Mouse (Mus musculus): ENCODE measurements around the gene Dtnb. TPM values are rescaled to one million over a fixed set of nuclear protein-coding genes. Genes with fewer than 3 reads are reported as not detected.

Dtnb gene
- polyA plus RNA-seq, 1 experiment, result 1.6 TPM

- no peak for TF ChIP-seq CTCF (IDR thresholded peaks at IDR 0.05; ENCODE audit: low read depth, low read length)
- no peak for TF ChIP-seq POLR2A (IDR thresholded peaks at IDR 0.05; ENCODE audit: borderline replicate concordance, low read depth, low read length)
- peaks cover 8% of the 10 kb centered on the region for H3K4me1 ChIP-seq (ENCODE audit: control insufficient read depth, insufficient read depth, low read length)
- no peak overlapping the region for H3K4me3 ChIP-seq (ENCODE audit: insufficient read depth, low read length)
- H3K27ac ChIP-seq (ENCODE audit: insufficient read depth, low read depth, low read length), result no peak overlapping the region
Measured at GRCm38 (mm10) chr12:3720527-3720926, 148.3 kb downstream of the Dtnb start.

- H3K4me1 ChIP-seq (ENCODE audit: control insufficient read depth, insufficient read depth, low read length), result peaks cover 16% of the 10 kb centered on the region
- no peak overlapping the region for H3K27ac ChIP-seq (ENCODE audit: insufficient read depth, low read depth, low read length)
- H3K4me3 ChIP-seq (ENCODE audit: insufficient read depth, low read length), result no peak overlapping the region
- TF ChIP-seq CTCF (IDR thresholded peaks at IDR 0.05; ENCODE audit: low read depth, low read length), result no peak
- no peak for TF ChIP-seq POLR2A (IDR thresholded peaks at IDR 0.05; ENCODE audit: borderline replicate concordance, low read depth, low read length)
Measured at GRCm38 (mm10) chr12:3723762-3724161, 151.6 kb downstream of the Dtnb start.

DNA sequence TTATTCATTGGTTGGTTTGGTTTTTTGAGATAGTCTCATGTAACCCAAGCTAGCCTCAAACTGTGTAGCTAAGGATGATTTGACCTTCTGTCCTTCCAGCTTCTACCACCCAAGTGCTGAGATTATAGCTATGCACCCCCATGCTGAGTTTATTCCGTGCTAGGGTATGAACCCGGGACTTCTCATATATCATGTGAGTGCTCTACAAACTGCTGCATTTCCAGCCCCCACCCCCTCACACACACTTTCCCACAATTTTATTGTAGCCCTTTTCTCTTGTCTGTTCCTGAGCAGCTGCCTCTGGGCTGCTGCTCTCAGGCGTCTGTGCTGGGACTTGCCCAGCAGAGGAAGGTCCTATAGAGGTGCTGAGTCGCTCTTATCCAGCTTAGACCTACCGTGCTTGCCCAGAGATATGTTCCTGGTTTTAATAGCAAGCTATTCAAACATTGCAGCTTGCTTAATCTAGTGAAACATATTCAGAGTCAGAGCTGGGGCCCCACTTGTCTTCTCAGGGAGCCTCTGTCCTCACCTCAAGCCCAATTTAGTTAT, 152.7 kb downstream of the Dtnb start:
- Histone ChIP-seq H3K4me3 (ENCODE audit: insufficient read depth, low read length) (no peak overlapping the region), H3K27ac (ENCODE audit: insufficient read depth, low read depth, low read length) (no peak overlapping the region), H3K4me1 (ENCODE audit: control insufficient read depth, insufficient read depth, low read length) (peaks cover 16% of the 10 kb centered on the region)
- no peak for TF ChIP-seq POLR2A (IDR thresholded peaks at IDR 0.05; ENCODE audit: borderline replicate concordance, low read depth, low read length)
- no peak for TF ChIP-seq CTCF (IDR thresholded peaks at IDR 0.05; ENCODE audit: low read depth, low read length)

GRCm38 (mm10) chr12:3729521-3730075, 157.4 kb downstream of the Dtnb start:
- Histone ChIP-seq H3K4me1 (ENCODE audit: control insufficient read depth, insufficient read depth, low read length) (peaks cover 24% of the 10 kb centered on the region), H3K4me3 (ENCODE audit: insufficient read depth, low read length) (no peak overlapping the region), H3K27ac (ENCODE audit: insufficient read depth, low read depth, low read length) (no peak overlapping the region)
- TF ChIP-seq CTCF (IDR thresholded peaks at IDR 0.05; ENCODE audit: low read depth, low read length), result no peak
- TF ChIP-seq POLR2A (IDR thresholded peaks at IDR 0.05; ENCODE audit: borderline replicate concordance, low read depth, low read length), result no peak

DNA sequence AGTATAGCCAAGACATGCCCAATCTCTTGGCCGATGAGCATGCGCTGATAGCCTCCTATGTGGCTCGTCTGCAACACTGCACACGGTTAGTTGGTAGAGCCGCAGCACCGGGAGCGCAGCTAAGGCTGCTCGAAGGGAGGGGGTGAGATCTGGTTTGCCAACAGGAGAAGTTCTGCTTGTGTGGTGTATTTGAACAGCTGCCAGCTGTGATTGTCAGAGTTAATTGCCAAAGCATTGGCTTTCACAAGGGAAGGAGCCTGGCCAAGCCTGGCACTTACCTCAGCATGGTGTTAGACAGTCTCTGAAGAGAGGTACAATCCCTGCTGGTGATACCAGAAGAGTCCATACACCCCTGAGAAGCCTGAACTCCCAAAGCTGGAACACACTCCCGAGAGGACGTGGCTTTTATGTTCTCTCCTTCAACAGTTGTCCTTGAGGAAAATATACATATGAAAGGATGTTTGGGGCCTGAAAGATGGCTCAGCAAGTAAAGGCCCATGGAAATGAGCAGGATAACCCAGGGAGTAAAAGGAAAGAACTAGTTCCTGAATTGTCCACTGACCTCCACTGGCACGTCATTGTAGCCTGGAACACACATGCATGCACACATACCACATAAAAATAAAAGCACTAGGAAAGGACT, 160.6 kb downstream of the Dtnb start:
- no peak overlapping the region for H3K4me3 ChIP-seq (ENCODE audit: insufficient read depth, low read length)
- TF ChIP-seq CTCF (IDR thresholded peaks at IDR 0.05; ENCODE audit: low read depth, low read length), result no peak
- no peak for TF ChIP-seq POLR2A (IDR thresholded peaks at IDR 0.05; ENCODE audit: borderline replicate concordance, low read depth, low read length)
- H3K4me1 ChIP-seq (ENCODE audit: control insufficient read depth, insufficient read depth, low read length), result peaks cover 25% of the 10 kb centered on the region
- H3K27ac ChIP-seq (ENCODE audit: insufficient read depth, low read depth, low read length), result no peak overlapping the region

DNA sequence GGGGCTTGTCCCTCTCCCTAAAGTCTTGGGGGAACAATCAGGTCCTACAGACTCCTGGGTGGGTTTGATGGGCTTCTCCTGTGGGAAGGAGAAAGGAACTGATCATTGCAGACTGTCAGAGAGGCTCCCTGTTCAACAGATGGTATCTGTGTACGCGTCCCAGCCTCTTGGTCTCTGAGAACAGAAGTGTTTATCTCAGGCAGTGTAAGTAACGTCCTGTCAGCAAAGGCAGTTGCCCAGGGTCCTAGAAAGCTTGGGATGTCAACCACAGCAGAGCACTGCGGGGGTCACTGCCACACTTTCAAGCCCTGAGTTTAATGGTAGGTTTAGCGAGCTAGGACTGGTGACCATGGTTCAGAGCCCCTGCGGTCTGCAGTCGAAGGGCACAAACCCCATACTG, 161.1 kb downstream of the Dtnb start:
- Histone ChIP-seq H3K4me3 (ENCODE audit: insufficient read depth, low read length) (no peak overlapping the region), H3K4me1 (ENCODE audit: control insufficient read depth, insufficient read depth, low read length) (peaks cover 26% of the 10 kb centered on the region), H3K27ac (ENCODE audit: insufficient read depth, low read depth, low read length) (no peak overlapping the region)
- no peak for TF ChIP-seq CTCF (IDR thresholded peaks at IDR 0.05; ENCODE audit: low read depth, low read length)
- no peak for TF ChIP-seq POLR2A (IDR thresholded peaks at IDR 0.05; ENCODE audit: borderline replicate concordance, low read depth, low read length)

- H3K27ac ChIP-seq (ENCODE audit: insufficient read depth, low read depth, low read length), result peak overlapping the region; percentile 66
- TF ChIP-seq POLR2A (IDR thresholded peaks at IDR 0.05; ENCODE audit: borderline replicate concordance, low read depth, low read length) (no peak), CTCF (IDR thresholded peaks at IDR 0.05; ENCODE audit: low read depth, low read length) (no peak)
- peaks cover 51% of the 10 kb centered on the region for H3K4me1 ChIP-seq (ENCODE audit: control insufficient read depth, insufficient read depth, low read length)
- no peak overlapping the region for H3K4me3 ChIP-seq (ENCODE audit: insufficient read depth, low read length)
Measured at GRCm38 (mm10) chr12:3737009-3737408, 164.8 kb downstream of the Dtnb start.

GRCm38 (mm10) chr12:3738741-3739529, 166.8 kb downstream of the Dtnb start:
- peaks cover 41% of the 10 kb centered on the region for H3K4me1 ChIP-seq (ENCODE audit: control insufficient read depth, insufficient read depth, low read length)
- peak overlapping the region; percentile 84 for H3K27ac ChIP-seq (ENCODE audit: insufficient read depth, low read depth, low read length)
- TF ChIP-seq CTCF (IDR thresholded peaks at IDR 0.05; ENCODE audit: low read depth, low read length) (no peak), POLR2A (IDR thresholded peaks at IDR 0.05; ENCODE audit: borderline replicate concordance, low read depth, low read length) (no peak)
- H3K4me3 ChIP-seq (ENCODE audit: insufficient read depth, low read length), result no peak overlapping the region

GRCm38 (mm10) chr12:3739749-3740704, 167.8 kb downstream of the Dtnb start:
- H3K4me3 ChIP-seq (ENCODE audit: insufficient read depth, low read length), result peak overlapping the region; percentile 43
- peak overlapping the region; percentile 84 for H3K27ac ChIP-seq (ENCODE audit: insufficient read depth, low read depth, low read length)
- no peak for TF ChIP-seq POLR2A (IDR thresholded peaks at IDR 0.05; ENCODE audit: borderline replicate concordance, low read depth, low read length)
- TF ChIP-seq CTCF (IDR thresholded peaks at IDR 0.05; ENCODE audit: low read depth, low read length), result no peak
- H3K4me1 ChIP-seq (ENCODE audit: control insufficient read depth, insufficient read depth, low read length), result peaks cover 48% of the 10 kb centered on the region

All from bone marrow macrophage, adult 2 months (primary cell).